ENCODE assay signal across 14 mouse cellular contexts in the genomic region with DNA sequence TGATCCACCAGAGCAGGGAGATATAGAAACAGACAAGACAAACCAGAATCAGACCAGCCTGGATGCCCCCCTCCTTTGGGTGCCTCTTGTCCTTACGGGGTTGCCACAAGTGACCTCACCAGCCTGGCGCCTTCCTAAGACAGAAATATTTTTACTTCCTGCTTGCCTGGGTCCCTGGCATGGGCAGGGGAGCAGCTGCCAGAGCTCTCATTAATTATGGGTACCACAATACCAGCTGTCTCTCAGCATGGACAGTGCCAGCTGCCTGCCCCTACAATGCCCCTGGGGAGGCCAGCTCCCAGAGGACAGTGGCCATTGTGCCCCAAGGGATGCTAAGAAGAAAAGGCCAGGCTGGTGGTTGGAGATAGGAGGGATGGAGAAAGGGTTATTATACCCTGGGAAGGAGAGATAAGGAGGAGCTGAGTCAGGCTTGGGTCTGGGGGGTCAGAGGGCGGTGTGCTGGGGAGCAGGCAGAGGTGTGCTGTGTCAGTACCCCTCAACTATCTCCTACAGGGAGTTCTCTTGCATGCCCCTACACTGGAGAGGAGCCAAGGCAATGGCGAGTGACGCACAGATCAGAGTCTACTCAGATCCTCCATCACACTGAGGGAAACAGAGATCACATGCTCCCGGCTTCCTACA. TPM values are rescaled to one million over a fixed set of nuclear protein-coding genes. Genes with fewer than 3 reads are reported as not detected.
DNase-seq lines count a peak whose midpoint lies in the region; ATAC-seq lines count a peak whose summit lies in the region.
"Had no signal": no experiment of that assay in that cellular context is flagged by ENCODE, and none has a peak within 500 bp of the region (broad histone marks: within the 10 kb centered on the region; RNA-seq: fewer than 3 reads in every experiment).

No protein-coding gene starts in this region.

- ATAC-seq in hindbrain, embryonic 12.5 days (ENCODE audit: low FRiP score): peak; percentile 46
- no peak; the same call in 1 of the 2 replicates for ATAC-seq in hindbrain, embryonic 11.5 days (ENCODE audit: low FRiP score)
- ATAC-seq in neural tube, embryonic 13.5 days (ENCODE audit: low read depth): no peak
- ATAC-seq in monocyte, adult 5-6 weeks (replicated peaks; ENCODE audit: insufficient number of reproducible peaks, low FRiP score, low TSS enrichment, poor library complexity, severe bottlenecking): no peak

- H3K27ac ChIP-seq in hindbrain, embryonic 12.5 days: no peak overlapping the region
- H3K27ac ChIP-seq in hindbrain, embryonic 11.5 days (ENCODE audit: low read depth, low read length): no peak overlapping the region
- 0 out of 2 replicates have a peak overlapping the region, but pooled peaks have one; percentile 39 for H3K27ac ChIP-seq in neural tube, embryonic 13.5 days (replicated peaks)
- H3K27ac ChIP-seq: heart, embryonic 15.5 days; stomach, postnatal 0 days had no signal

- peaks cover 27% of the 10 kb centered on the region for H3K27me3 ChIP-seq in hindbrain, embryonic 12.5 days
- H3K27me3 ChIP-seq in hindbrain, embryonic 11.5 days (ENCODE audit: control insufficient read depth, insufficient read depth, low read length): peaks cover 10% of the 10 kb centered on the region; the same call in 1 of the 2 replicates
- H3K27me3 ChIP-seq in neural tube, embryonic 13.5 days: peaks cover 25% of the 10 kb centered on the region

- H3K36me3 ChIP-seq in hindbrain, embryonic 12.5 days: no peaks in the 10 kb centered on the region
- no peaks in the 10 kb centered on the region for H3K36me3 ChIP-seq in hindbrain, embryonic 11.5 days (ENCODE audit: control insufficient read depth, insufficient read depth, low read length)
- H3K36me3 ChIP-seq in neural tube, embryonic 13.5 days: no peaks in the 10 kb centered on the region
- H3K36me3 ChIP-seq: heart, embryonic 15.5 days had no signal

- H3K4me3 ChIP-seq in hindbrain, embryonic 12.5 days: no peak overlapping the region
- H3K4me3 ChIP-seq in hindbrain, embryonic 11.5 days (ENCODE audit: low read depth, low read length): no peak overlapping the region
- no peak overlapping the region for H3K4me3 ChIP-seq in neural tube, embryonic 13.5 days
- H3K4me3 ChIP-seq: heart, embryonic 15.5 days had no signal

- H3K4me1 ChIP-seq in hindbrain, embryonic 12.5 days: peaks cover 26% of the 10 kb centered on the region
- peaks cover 3% of the 10 kb centered on the region; the same call in 1 of the 2 replicates for H3K4me1 ChIP-seq in hindbrain, embryonic 11.5 days (replicated peaks; ENCODE audit: control insufficient read depth, insufficient read depth, low read length)
- H3K4me1 ChIP-seq in neural tube, embryonic 13.5 days (replicated peaks): peaks cover 46% of the 10 kb centered on the region

- H3K4me2 ChIP-seq in hindbrain, embryonic 12.5 days (replicated peaks): no peak overlapping the region
- H3K4me2 ChIP-seq in hindbrain, embryonic 11.5 days (replicated peaks; ENCODE audit: low read depth, low read length): no peak overlapping the region
- no peak overlapping the region for H3K4me2 ChIP-seq in neural tube, embryonic 13.5 days
- H3K4me2 ChIP-seq: heart, embryonic 15.5 days had no signal

- peak; percentile 48 to 58 for DNase-seq in cerebellum, postnatal 14 days
- no peak for DNase-seq in cerebellum, adult 9-10 months
- no peak for DNase-seq in hindbrain, embryonic 11.5 days (ENCODE audit: low spot score)
- DNase-seq in neural tube, embryonic 10.5 days (ENCODE audit: extremely low spot score, low spot score): no peak
- DNase-seq in ovary, postnatal 36 days (ENCODE audit: low spot score): no peak
- DNase-seq: kidney, adult 9 months; lung, postnatal 10 days; spleen, adult 18-20 months; thymus, postnatal 4 days had no signal

- WGBS in hindbrain, embryonic 12.5 days: 81% methylated on average over 6 of the region's 6 CpGs
- WGBS in hindbrain, embryonic 11.5 days: 82% methylated on average over 6 of the region's 6 CpGs
- 60% methylated on average over 6 of the region's 6 CpGs for WGBS in neural tube, embryonic 13.5 days

- no peaks in the 10 kb centered on the region for H3K9me3 ChIP-seq in hindbrain, embryonic 12.5 days (replicated peaks)
- H3K9me3 ChIP-seq in hindbrain, embryonic 11.5 days (ENCODE audit: control insufficient read depth, low read length): no peaks in the 10 kb centered on the region
- H3K9me3 ChIP-seq in neural tube, embryonic 13.5 days: no peaks in the 10 kb centered on the region
- H3K9me3 ChIP-seq: heart, embryonic 15.5 days had no signal

- no peak overlapping the region for H3K9ac ChIP-seq in hindbrain, embryonic 12.5 days
- no peak overlapping the region for H3K9ac ChIP-seq in hindbrain, embryonic 11.5 days (ENCODE audit: low read depth, low read length)
- H3K9ac ChIP-seq in neural tube, embryonic 13.5 days: no peak overlapping the region
- H3K9ac ChIP-seq: heart, embryonic 15.5 days had no signal

RNA-seq across cellular contexts. Expression of a gene that starts 34.4 kb away (rescaled TPM):
- 5.0 and 5.7 TPM in 2 replicates for polyA plus RNA-seq in hindbrain, embryonic 12.5 days (2016; fragmentation: Nextera tagmentation; extraction: Ambion mirVana)
- 2.4 and 3.7 TPM in 2 replicates for polyA plus RNA-seq in hindbrain, embryonic 11.5 days (2014; fragmentation: Nextera tagmentation; extraction: Ambion mirVana)
- polyA plus RNA-seq in neural tube, embryonic 13.5 days (2015; fragmentation: Nextera tagmentation; extraction: Ambion mirVana): 5.0 and 5.8 TPM in 2 replicates
- not detected in 3 replicates for total RNA-seq in monocyte, adult 5-6 weeks (2017)

RNA-seq across cellular contexts. Expression of a gene that starts 47.6 kb away (rescaled TPM):
- 6.1 and 8.2 TPM in 2 replicates for polyA plus RNA-seq in hindbrain, embryonic 12.5 days (2016; fragmentation: Nextera tagmentation; extraction: Ambion mirVana)
- polyA plus RNA-seq in hindbrain, embryonic 11.5 days (2014; fragmentation: Nextera tagmentation; extraction: Ambion mirVana): 6.9 and 7.8 TPM in 2 replicates
- 0.95 and 1.4 TPM in 2 replicates for polyA plus RNA-seq in neural tube, embryonic 13.5 days (2015; fragmentation: Nextera tagmentation; extraction: Ambion mirVana)
- 2.3 to 15.8 TPM (median 14.1 TPM) in 3 replicates for total RNA-seq in monocyte, adult 5-6 weeks (2017)

Comparison
In these comparisons a context has a peak if more than half of its experiments do, and no peak if none do; other contexts are left out.
1. DNase-seq: peak in cerebellum, postnatal 14 days (2 of 2); none in cerebellum, adult 9-10 months (single experiment), hindbrain, embryonic 11.5 days (single experiment), neural tube, embryonic 10.5 days (single experiment) and ovary, postnatal 36 days (single experiment).